Mouse (Mus musculus) heart, embryonic 12.5 days (tissue): Measurements from ENCODE around the gene Ankrd13b. TPM values are rescaled to one million over a fixed set of nuclear protein-coding genes. Genes with fewer than 3 reads are reported as not detected.

Source experiments
- ATAC-seq: fragments of 200-750 bp; cut with Nextera tagmentation; 2 replicates; pipeline ENCODE4 v1.8.0; 2017; ENCODE audit warnings: moderate TSS enrichment, moderate library complexity; ENCODE audit not compliant: insufficient number of reproducible peaks, low FRiP score
- H3K27ac ChIP-seq: fragments of 300-500 bp; sonication (generic); 2 replicates; pipeline ENCODE4 v1.5.1; 2016; ENCODE audit warnings: mild to moderate bottlenecking, moderate library complexity; ENCODE audit not compliant: poor library complexity, severe bottlenecking
- H3K27me3 ChIP-seq: fragments of 300-500 bp; sonication (generic); replicated peaks from 2 replicates; pipeline ENCODE4 v1.6.1; 2016; ENCODE audit warnings: mild to moderate bottlenecking, moderate library complexity
- H3K36me3 ChIP-seq: fragments of 300-500 bp; sonication (generic); 2 replicates; pipeline ENCODE4 v1.6.1; 2016; ENCODE audit warnings: mild to moderate bottlenecking, moderate library complexity
- H3K4me1 ChIP-seq: fragments of 300-500 bp; sonication (generic); replicated peaks from 2 replicates; pipeline ENCODE4 v1.6.1; 2016; ENCODE audit warnings: mild to moderate bottlenecking
- H3K4me2 ChIP-seq: fragments of 300-500 bp; sonication (generic); 2 replicates; pipeline ENCODE4 v1.6.1; 2016; ENCODE audit warnings: mild to moderate bottlenecking, moderate library complexity
- H3K4me3 ChIP-seq: fragments of 300-500 bp; sonication (generic); 2 replicates; pipeline ENCODE4 v1.5.1; 2016; ENCODE audit warnings: mild to moderate bottlenecking
- H3K9ac ChIP-seq: fragments of 300-500 bp; sonication (generic); 2 replicates; pipeline ENCODE4 v1.6.1; 2016; ENCODE audit warnings: mild to moderate bottlenecking, moderate library complexity
- H3K9me3 ChIP-seq: fragments of 300-500 bp; sonication (generic); replicated peaks from 2 replicates; pipeline ENCODE4 v1.6.1; 2016; ENCODE audit warnings: mild to moderate bottlenecking, moderate library complexity
- WGBS: fragments of 180-500 bp; shearing (Covaris S2); methylation state at CpG from one replicate; pipeline ENCODE4 v1.1.7; 2016; 5-methylcytosine and 5-hydroxymethylcytosine counted together
- polyA plus RNA-seq: library from polyadenylated mRNA; unstranded; fragments of >200 nt; fragmentation: Nextera tagmentation; extraction: Ambion mirVana; gene quantifications from 2 replicates; pipeline ENCODE4 v1.2.1, GENCODE M21; 2016

Ankrd13b gene
- polyA plus RNA-seq, 1 experiment from 2014 or later = 3.7 TPM

DNA sequence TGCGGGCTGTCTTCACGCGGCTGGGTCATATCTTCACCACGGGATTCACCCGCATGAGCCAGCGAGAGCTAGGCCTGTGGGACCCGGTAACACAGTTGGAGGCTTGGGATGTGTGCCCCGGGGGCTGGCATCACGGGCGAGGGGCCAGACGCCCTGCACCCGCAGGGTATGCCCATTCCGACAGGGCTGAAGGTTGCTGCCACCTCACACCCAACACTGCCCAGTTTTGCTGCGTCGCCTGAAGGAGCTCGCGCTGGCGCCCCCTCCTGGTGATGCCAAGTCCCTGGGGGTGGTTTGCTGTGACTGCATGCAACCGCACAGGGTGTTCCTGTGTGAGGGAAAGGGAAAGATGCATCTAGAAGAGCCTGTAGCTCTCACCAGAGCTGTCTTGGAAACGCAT, 21.7 kb downstream of the Ankrd13b start:
- Histone ChIP-seq H3K4me3 (no peak overlapping the region), H3K27ac (no peak overlapping the region), H3K27me3 (peaks cover 43% of the 10 kb centered on the region), H3K36me3 (peaks cover 32% of the 10 kb centered on the region), H3K4me2 (peak overlapping the region; percentile 30; the same call in 1 of the 2 replicates), H3K4me1 (peaks cover 51% of the 10 kb centered on the region), H3K9ac (no peak overlapping the region), H3K9me3 (no peaks in the 10 kb centered on the region)
- WGBS = 15% methylated on average over 20 of the region's 20 CpGs
- no peak for ATAC-seq

DNA sequence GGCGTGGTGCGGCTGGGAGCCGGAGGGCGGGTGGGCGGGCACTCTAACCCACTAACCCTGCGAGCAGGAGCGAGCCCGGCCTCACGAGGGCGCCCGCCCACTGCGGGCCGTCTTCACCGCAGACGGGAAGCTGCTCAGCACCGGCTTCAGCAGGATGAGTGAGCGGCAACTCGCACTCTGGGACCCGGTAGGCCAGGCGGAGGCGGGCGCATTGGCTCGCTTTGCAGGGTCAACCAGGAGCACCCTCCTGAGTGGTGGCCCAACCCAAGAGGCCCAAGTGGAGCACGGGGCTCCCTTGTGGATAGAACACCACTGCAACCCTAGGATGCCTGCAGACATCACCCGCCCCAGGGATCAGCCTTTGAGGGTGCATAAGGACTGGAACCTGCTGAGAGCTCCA, 22.3 kb downstream of the Ankrd13b start:
- peak overlapping the region; percentile 30 for H3K4me2 ChIP-seq
- H3K9ac ChIP-seq = no peak overlapping the region
- WGBS = 5% methylated on average over 25 of the region's 25 CpGs
- H3K4me3 ChIP-seq = peak overlapping the region; percentile 3; the same call in 1 of the 2 replicates
- ATAC-seq = no peak
- H3K27ac ChIP-seq = no peak overlapping the region
- peaks cover 51% of the 10 kb centered on the region for H3K4me1 ChIP-seq
- H3K27me3 ChIP-seq = peaks cover 43% of the 10 kb centered on the region
- peaks cover 26% of the 10 kb centered on the region for H3K36me3 ChIP-seq
- H3K9me3 ChIP-seq = no peaks in the 10 kb centered on the region

DNA sequence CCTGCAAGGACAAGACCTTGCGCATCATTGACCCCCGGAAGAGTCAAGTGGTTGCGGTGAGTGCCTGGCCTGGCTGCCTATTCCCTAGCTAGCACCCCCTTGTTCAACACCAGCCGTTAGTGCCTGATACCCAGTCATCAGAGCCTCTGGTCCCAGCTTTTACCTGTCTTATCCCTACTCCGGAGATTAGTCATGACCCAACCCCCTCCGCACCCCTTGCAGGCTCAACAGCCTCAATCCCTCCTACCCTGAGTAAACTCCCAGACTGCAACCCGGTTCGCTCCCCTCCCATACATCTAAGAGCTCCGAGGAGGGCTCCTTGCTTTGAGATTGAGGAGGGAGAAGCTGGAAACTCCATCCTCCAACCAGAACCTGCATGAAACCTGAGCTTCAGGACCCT, 22.9 kb downstream of the Ankrd13b start:
- WGBS = 35% methylated on average over 9 of the region's 9 CpGs
- Histone ChIP-seq H3K4me3 (no peak overlapping the region), H3K9ac (no peak overlapping the region), H3K27me3 (peaks cover 43% of the 10 kb centered on the region), H3K4me2 (peak overlapping the region; percentile 30; the same call in 1 of the 2 replicates), H3K36me3 (peaks cover 21% of the 10 kb centered on the region), H3K27ac (no peak overlapping the region), H3K4me1 (peaks cover 57% of the 10 kb centered on the region), H3K9me3 (no peaks in the 10 kb centered on the region)
- ATAC-seq = no peak

DNA sequence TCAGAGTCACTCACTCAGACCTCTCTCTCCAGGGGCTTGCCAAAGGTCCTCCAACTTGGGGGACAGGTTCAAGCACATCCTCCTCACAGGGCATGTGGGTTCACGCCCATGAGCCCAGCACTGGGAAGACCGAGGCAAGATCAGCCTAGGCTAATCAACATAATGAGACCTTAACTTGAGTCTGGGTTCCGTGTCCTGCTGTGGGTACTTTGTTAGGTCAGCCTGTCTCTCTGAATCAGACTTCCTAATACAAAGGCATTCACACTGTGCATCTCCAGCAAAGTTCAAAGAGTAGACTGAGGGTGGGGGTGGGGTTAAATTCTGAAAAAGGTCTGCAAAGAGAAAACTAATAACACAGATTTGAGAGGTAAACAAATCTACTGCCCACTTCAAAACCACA, 24.4 kb downstream of the Ankrd13b start:
- peak overlapping the region; percentile 87 for H3K27ac ChIP-seq

DNA sequence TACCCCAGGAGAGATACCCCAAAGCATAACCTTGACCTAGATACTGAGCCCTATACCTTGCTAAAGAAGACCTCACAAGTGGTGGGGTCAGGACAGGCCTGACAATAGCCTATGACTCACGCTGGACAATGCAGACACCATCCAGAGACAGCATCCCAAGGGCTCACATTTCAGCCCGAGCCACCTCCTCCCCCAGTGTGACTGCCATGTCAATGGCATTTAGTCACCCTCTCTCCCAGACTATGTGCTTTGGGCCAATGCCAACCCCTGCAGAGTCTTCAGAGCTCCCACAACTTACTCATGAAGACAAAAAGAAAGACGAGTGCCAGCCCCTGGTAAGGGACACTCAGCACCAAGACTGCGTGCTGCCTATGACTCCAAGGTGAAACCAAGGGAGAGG, 24.8 kb downstream of the Ankrd13b start:
- 23% methylated on average over 4 of the region's 4 CpGs for WGBS
- Histone ChIP-seq H3K4me3 (no peak overlapping the region), H3K4me1 (peaks cover 63% of the 10 kb centered on the region), H3K9me3 (no peaks in the 10 kb centered on the region), H3K36me3 (peaks cover 8% of the 10 kb centered on the region; the same call in 1 of the 2 replicates), H3K9ac (no peak overlapping the region), H3K27ac (peak overlapping the region; percentile 87), H3K4me2 (0 out of 2 replicates have a peak overlapping the region, but pooled peaks have one; percentile 16), H3K27me3 (peaks cover 49% of the 10 kb centered on the region)
- ATAC-seq = no peak

More for the DNA sequence above, 24.4 kb downstream of the Ankrd13b start:
- Histone ChIP-seq H3K27me3 (peaks cover 50% of the 10 kb centered on the region), H3K4me3 (no peak overlapping the region), H3K9ac (no peak overlapping the region), H3K4me1 (peaks cover 63% of the 10 kb centered on the region), H3K4me2 (0 out of 2 replicates have a peak overlapping the region, but pooled peaks have one; percentile 16), H3K36me3 (peaks cover 8% of the 10 kb centered on the region; the same call in 1 of the 2 replicates), H3K9me3 (no peaks in the 10 kb centered on the region)
- WGBS = 63% methylated on average over 3 of the region's 3 CpGs
- ATAC-seq = no peak

DNA sequence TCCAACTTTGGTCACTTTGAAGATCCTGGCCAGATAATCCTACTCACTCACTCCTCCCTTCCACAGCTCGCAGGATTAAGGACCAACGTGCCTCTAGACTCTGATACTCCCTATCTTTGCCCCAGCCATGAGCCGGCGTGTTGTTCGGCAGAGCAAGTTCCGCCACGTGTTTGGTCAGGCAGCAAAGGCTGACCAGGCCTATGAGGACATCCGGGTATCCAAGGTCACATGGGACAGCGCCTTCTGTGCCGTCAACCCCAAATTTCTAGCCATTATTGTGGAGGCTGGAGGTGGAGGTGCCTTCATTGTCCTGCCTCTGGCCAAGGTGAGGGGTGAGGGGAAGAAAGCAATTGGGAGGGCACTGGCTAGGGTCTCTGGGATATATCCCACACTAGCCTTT, 25.7 kb downstream of the Ankrd13b start:
- peak overlapping the region; percentile 81 for H3K4me2 ChIP-seq

GRCm38 (mm10) chr11:77463101-77463445, 26.4 kb downstream of the Ankrd13b start:
- H3K27ac ChIP-seq = peak overlapping the region; percentile 87
- H3K4me2 ChIP-seq = peak overlapping the region; percentile 81
- no peaks in the 10 kb centered on the region for H3K9me3 ChIP-seq
- H3K27me3 ChIP-seq = peaks cover 34% of the 10 kb centered on the region
- WGBS = 37% methylated on average over 8 of the region's 8 CpGs
- H3K9ac ChIP-seq = peak overlapping the region; percentile 71
- H3K4me1 ChIP-seq = peaks cover 63% of the 10 kb centered on the region
- ATAC-seq = no peak
- H3K4me3 ChIP-seq = peak overlapping the region; percentile 54
- H3K36me3 ChIP-seq = peaks cover 9% of the 10 kb centered on the region

More for the DNA sequence above, 25.7 kb downstream of the Ankrd13b start:
- peaks cover 63% of the 10 kb centered on the region for H3K4me1 ChIP-seq
- no peak overlapping the region for H3K4me3 ChIP-seq
- H3K9me3 ChIP-seq = no peaks in the 10 kb centered on the region
- peaks cover 40% of the 10 kb centered on the region for H3K27me3 ChIP-seq
- H3K9ac ChIP-seq = no peak overlapping the region
- 61% methylated on average over 10 of the region's 10 CpGs for WGBS
- no peak for ATAC-seq
- peaks cover 6% of the 10 kb centered on the region; the same call in 1 of the 2 replicates for H3K36me3 ChIP-seq
- peak overlapping the region; percentile 87 for H3K27ac ChIP-seq

DNA sequence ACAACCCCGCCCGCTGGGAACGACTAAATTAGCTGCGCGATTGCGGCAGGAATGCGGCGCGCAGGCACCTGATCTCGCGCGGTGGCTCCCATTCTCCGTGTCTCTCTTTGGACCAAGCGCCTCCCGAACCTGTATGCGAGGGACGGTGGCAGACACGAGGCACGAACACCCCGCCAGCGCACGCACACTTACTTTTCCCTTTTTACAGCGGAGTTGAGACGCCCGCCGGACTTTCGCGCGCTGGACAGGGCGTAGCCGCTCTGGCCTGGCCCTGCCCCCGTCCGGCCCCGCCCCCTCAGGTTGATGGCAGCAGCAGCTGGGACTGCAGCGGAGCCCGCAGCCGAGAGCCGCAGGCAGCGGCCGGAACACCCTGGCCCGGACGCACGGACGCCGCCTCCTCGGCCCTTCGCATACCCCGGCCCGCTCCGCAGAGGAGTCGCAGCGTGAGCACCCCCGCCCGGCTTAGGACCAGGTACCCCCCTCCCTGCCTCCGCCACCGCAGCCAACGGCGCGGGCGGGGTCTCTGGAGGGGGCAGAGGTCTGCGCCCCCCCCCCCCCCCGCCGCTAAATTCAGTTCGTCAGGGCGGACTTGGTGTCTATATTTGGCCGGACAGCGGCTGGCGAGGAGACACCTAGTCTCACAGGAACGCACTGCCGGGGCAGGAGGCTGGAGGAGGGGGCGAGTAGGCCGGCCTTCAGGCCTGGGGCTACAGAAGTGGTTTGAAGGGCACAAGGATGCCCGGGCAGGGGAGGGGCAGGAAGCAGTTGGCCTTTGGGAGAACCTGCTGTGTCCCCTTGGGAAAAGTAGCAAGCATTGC, 27.0 kb downstream of the Ankrd13b start, which contains the start of gene Coro6:
Gene Coro6 (plus strand): TSS at position 129 of the 818 bp plus-strand sequence.
- Histone ChIP-seq H3K9me3 (no peaks in the 10 kb centered on the region), H3K4me1 (peaks cover 58% of the 10 kb centered on the region)

DNA sequence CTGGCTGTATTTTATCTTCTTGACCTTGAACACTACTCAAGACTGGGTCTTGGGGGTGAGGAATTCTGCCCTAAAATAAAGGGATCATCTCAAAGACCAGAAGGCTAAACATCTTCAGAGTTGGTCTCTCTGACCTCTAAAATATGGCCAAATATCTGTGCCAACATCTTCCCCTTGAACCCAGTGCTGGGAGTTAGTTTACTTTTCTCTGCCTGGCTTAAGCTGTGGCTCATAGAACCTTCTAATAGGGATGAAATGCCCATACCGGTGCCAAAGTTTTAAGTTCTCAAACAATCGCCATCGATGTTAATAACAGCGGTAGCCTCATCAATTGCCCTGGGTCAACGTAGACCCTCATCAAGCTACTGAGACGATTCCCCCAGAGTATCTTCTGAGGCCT, 27.6 kb downstream of the Ankrd13b start:
- peak overlapping the region; percentile 81 for H3K4me2 ChIP-seq
- H3K27me3 ChIP-seq = peaks cover 22% of the 10 kb centered on the region
- 7% methylated on average over 6 of the region's 6 CpGs for WGBS
- H3K36me3 ChIP-seq = peaks cover 17% of the 10 kb centered on the region
- ATAC-seq = no peak
- peak overlapping the region; percentile 71 for H3K9ac ChIP-seq
- H3K4me3 ChIP-seq = peak overlapping the region; percentile 54
- no peaks in the 10 kb centered on the region for H3K9me3 ChIP-seq
- H3K4me1 ChIP-seq = peaks cover 54% of the 10 kb centered on the region
- H3K27ac ChIP-seq = peak overlapping the region; percentile 87

More for the DNA sequence above, 27.0 kb downstream of the Ankrd13b start, which contains the start of gene Coro6:
- H3K36me3 ChIP-seq = peaks cover 15% of the 10 kb centered on the region
- H3K27ac ChIP-seq = peak within 1 kb of the TSS; percentile 87
- H3K4me2 ChIP-seq = peak within 1 kb of the TSS; percentile 81
- ATAC-seq = peak; percentile 75
- peaks cover 29% of the 10 kb centered on the region for H3K27me3 ChIP-seq
- peak within 1 kb of the TSS; percentile 54 for H3K4me3 ChIP-seq
- peak within 1 kb of the TSS; percentile 71 for H3K9ac ChIP-seq
- WGBS = 1% methylated on average over 66 of the region's 73 CpGs

- no peak for ATAC-seq
- Histone ChIP-seq H3K27ac (peak overlapping the region; percentile 0; the same call in 1 of the 2 replicates), H3K9ac (no peak overlapping the region), H3K4me3 (no peak overlapping the region), H3K27me3 (peaks cover 8% of the 10 kb centered on the region; the same call in 1 of the 2 replicates), H3K4me2 (no peak overlapping the region), H3K4me1 (peaks cover 20% of the 10 kb centered on the region), H3K36me3 (peaks cover 48% of the 10 kb centered on the region), H3K9me3 (no peaks in the 10 kb centered on the region)
- WGBS = 34% methylated on average over 6 of the region's 6 CpGs
Measured at GRCm38 (mm10) chr11:77456866-77457265, 32.6 kb downstream of the Ankrd13b start.

DNA sequence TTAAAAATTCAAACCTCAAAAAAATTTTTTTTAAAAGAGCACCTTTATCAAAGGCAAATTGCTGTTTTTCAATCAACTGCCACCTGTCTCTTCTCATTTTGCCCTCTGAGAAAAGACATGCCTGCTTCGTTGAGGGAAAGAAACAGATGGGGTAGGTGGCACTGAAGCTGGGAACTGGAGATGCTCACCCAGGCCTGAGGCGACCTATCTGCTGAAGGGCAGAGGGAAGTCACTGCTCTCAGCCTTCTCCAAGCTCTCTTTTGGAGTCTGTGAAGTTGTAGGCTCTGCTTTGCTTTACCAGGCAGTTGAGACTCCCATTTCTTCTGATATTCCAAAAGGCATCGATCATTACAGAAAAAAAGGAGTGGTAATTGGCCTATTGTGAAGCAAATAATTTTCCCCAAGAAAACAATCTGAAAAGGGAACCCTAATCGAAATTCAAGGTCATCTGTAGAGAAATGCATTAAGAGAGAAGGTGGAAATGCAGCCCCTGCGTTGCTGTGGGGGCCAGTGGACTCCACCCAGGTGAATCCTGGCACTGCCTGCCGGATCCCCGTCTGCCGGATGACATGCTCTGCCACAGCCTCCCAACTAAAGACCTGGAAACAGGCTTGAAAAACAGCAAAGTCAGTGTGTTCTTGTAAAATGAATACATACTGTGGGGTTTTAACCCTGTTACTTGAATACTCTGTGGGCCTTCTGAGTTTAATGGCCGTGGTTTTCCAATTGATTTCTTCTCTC, 33.5 kb downstream of the Ankrd13b start:
- WGBS = 84% methylated on average over 9 of the region's 9 CpGs
- no peaks in the 10 kb centered on the region for H3K9me3 ChIP-seq
- H3K27me3 ChIP-seq = peaks cover 4% of the 10 kb centered on the region; the same call in 1 of the 2 replicates
- peaks cover 10% of the 10 kb centered on the region for H3K4me1 ChIP-seq
- no peak for ATAC-seq
- no peak overlapping the region for H3K4me2 ChIP-seq
- H3K27ac ChIP-seq = no peak overlapping the region
- no peak overlapping the region for H3K4me3 ChIP-seq
- H3K36me3 ChIP-seq = peaks cover 51% of the 10 kb centered on the region
- no peak overlapping the region for H3K9ac ChIP-seq
